Mouse (Mus musculus) liver (tissue): ENCODE results near the gene Ppp1r32.

ENCODE experiments used
- DNase-seq: peaks from one replicate; pipeline ENCODE4 v3.0.0-alpha.2; 2020; ENCODE audit warnings: mixed read lengths

Ppp1r32 gene

DNA sequence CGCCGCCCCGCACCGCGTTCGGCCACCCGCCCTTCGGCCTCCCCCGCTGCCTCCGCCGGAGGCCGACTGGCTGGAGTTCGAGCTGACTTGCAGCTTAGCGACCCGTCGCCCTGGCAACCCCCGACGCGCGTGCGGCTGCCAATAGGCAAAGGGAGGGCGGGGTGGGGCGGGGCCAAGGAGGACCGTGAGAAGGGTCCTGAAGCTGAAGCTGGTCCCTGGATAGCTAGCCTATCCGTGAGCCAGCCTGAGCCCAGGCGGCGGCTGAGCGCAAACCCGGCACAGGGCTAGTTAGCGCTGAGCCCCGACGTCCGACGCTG lies 25.3 kb downstream of the Ppp1r32 start:
- peak; percentile 73 for DNase-seq

DNA sequence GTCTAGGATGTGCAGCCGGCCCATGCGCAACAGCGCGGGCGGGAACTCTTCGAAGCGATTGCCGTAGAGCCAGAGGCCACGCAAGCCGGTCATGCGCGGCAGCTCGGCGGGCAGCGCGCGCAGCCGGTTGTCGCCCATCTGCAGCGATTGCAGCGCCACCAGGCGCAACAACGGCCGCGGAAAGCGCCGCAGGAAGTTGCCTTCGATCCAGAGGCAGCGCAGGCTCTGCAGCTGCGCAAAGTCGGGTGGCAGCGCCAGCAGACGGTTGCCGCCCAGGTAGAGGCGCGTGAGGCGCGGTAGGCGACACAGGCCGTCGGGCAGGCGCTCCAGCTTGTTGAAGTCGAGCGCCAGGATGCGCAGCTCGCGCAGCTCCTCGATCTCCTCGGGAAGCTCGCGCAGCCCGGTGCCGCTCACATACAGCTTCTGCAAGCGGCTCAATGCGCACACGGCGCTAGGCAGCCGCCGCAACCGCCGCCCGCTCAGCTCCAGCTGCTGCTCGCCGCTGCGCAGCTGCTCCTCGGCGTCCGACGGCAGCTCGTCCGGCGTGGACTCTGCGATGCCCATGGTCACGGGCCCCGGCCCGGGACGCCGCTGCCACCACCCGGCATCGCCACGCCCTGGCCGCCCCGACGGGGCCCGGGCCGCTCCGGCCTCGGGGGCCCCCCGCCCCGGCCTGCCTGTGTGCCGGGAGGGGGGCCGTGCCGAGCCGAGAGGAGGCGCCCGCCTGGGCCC lies 25.8 kb downstream of the Ppp1r32 start, which contains the start of gene Lrrc10b:
TSS of gene Lrrc10b (minus strand) at position 722 of the 732 bp plus-strand sequence.
- peak; percentile 48 for DNase-seq

DNA sequence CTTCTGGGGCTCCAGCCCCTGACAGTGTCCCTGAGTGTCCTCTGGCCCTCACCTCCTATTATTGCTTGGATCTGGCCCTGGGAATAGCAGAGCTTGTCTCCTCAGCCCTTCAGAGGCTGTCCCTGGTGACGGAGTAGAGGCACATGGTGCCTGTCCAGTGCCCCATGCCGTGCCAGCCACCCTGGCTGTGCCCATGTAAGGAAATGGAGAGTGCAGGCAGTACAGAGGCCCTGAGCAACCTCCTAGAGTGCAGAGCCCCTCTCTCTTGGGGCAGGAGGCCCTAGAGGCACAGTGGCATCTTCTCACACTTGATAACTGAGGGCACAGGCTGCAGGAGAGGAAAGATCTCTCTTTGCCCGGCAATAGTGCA lies 27.3 kb downstream of the Ppp1r32 start:
- no peak for DNase-seq

DNA sequence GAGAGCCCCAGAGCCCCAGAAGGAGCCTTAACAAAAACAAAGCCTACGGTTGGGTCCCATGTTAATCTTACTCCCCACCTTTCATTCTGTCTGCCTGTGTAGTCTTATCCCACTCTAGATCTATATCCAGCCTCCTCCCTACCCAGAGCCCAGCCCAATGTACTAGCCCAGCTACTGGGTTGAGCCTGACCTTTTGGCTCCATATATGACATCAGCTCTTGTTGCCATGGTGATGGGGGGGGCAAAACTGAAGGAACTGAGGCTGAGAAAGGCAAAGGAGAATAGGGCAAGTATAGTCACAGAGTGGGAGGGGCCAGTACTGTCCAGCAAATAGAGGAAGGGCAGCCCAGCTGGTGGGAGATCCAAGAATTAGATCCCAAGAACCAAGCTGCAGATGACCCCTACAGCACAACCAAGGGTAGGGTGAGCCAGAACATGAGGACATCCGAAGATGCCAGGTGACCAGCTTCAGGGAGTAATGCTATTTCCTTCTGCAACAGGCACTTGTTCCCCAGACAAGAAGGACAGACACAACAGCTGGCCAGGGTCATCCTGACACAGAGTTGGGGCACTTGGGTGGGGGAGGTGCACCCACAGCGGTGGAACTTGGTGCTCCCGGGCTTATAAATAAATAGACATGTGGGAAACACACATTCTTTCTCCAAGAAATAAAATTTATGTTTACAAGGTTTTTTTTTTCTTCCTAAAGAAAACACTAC lies 27.9 kb downstream of the Ppp1r32 start:
- DNase-seq = no peak

DNA sequence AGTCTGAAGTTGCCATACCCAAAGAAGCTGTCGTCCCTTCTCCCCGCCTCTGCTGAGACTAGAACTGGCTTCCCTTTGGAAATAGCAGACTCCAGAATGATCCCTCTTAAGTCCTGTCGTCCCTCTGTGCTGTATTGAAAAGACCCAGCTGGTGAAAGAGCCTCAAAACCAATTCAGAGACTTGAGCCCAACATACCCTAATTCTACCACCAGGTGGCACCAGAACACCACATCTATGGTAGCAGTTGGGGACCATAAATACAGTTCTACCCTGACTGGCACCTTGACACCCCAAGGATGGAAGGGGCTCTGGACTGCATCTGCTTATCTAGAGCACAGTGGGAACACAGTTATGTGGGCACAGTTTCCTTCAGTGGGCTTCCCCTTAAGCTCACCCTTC lies 33.0 kb downstream of the Ppp1r32 start:
- DNase-seq = peak; percentile 69

DNA sequence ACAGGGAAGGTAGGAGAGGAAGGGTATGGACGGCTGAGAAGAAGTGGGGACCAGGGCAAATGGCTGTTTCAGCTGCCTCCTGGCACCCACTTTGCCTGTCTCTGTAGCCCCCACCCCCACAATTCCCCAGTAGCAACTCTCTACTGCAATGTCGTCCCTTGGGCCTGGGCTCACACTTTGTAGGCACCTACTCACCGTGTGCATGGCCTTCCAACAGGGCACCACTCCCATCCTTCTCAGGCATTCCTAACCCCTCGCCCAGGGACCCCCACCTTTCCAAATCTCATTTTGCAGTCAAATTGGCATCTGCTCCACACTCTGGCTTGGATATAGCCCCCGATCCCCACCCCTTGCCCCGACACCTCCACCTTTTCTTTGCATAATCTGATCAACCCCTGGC lies 33.5 kb downstream of the Ppp1r32 start:
- DNase-seq = no peak

DNA sequence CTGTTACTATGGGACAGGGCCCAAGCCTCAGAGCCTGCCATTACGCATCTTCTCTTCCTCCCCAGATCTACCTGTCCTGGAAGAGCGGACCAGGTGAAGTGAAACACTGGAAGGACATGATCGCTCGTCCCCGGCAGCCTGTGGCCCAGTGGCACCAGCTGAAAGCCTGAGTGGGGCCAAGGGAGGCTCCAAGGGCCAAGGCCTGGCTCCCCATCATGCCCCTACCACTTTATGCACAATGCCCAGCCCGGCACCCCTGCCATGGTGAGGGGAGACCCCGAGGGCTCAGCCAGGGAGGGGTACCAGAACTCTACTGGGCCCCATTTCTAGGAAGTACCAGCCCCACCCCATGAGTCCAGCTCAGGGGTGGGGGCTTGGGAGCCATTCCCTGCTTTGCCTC lies 34.5 kb downstream of the Ppp1r32 start:
- no peak for DNase-seq

DNA sequence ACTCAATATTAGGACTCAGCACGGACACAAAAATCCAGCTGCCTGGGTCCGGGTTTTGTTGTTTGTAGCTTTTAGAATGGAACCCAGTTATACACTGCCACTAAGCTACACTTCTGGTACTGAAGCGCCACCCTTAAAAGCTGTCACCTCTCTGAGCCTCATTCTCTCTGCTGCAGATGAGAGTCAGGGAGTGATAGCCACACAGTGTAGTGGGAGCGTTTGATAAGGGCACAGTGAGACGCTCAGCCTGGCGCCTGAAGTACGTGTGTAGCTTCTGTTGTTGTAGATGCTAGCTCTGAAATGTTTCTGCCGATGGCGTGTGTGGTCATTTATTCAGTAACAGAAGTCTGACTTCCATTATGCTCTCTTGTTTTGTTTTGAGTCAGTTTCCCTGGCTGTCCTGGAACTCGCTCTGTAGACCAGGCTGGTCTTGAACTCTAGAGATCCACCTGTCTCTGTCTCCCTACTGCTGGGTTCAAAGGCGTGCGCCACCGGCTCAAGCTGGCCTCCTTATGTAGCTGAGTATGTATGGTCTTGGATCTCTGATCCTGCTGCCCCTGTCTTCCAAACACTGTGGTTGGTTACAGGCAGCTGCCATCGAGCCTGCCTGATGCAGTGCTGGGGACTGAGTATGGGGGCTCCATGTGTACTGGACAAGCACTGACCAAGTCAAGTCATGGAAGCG lies 37.9 kb downstream of the Ppp1r32 start:
- DNase-seq = peak; percentile 70

DNA sequence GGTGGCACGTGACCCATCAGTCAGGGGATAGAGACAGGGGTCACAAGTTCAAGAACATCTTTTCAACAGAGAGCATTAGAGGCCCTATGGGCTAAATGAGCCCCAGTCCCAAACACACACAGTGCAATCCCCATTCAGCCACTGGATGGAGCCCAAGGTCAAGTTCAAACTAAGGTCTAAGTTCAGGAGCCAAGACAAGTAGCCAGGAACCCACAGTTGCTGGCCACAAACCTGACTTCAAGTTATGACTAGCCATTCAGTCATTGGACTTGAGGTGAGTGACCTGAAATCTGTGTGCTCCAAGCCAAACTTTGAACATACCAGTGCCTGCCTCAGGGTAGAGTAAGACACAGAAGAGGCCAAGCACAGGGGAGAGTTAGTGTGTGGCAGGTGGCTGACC lies 45.2 kb downstream of the Ppp1r32 start:
- no peak for DNase-seq

DNA sequence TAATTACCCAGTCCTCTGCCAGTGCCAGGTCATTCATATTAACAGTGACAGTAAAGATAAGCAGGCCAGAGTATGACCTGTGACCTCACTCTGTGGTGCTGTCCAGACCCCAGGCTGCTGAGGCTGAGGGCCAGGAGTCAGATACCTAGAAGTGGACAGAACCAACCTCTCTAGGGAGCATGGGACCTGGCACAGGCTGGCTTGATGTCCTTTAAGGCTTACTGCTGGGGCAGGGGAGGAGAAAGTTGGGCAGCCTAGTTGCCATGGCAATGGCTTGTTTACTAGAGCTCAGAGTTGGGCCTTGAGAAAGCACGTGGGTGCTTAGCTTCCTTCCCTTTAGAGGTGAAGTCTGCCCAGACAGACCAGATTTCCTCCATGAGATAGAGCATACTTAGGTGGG lies 46.0 kb downstream of the Ppp1r32 start:
- DNase-seq = no peak

DNA sequence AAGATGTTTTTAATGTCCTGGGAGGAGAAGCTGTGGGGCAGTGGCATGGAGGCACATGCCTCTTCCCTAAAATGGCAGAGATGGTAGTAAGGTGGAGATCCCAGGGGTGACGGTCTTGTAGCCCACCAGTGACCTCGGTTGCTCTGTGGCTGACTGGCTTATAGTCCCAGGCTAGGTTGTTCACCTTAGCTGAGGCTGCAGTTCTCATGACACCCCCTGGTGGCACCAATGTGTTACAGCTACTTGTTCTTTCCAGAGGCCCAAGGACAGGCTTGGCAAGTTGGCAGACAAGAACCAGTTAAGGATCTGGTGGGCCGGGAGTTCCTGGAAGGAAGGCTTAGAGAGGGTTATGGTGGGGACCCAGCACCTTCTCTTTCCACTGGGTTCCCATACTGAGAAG lies 46.8 kb downstream of the Ppp1r32 start:
- DNase-seq = peak; percentile 65

DNA sequence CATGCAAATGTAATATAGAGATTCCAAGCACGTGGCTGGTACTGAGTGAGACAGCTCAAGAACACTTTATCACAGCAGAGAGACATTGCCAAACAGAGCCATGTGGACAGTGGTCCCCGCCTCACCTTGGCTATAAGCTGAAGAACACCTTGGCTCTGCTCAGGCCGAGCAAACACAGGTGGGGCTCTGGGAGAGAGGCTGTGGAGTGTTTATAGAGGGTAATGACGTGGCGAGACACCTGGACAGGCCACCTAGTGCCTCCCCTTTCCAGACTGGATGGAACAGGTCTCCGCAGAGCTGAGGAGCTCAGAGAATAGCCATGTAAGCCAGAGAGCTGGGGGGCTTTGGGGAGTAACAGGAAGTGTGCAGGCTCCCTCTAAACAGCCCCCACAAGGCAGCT lies 47.8 kb downstream of the Ppp1r32 start:
- no peak for DNase-seq

DNA sequence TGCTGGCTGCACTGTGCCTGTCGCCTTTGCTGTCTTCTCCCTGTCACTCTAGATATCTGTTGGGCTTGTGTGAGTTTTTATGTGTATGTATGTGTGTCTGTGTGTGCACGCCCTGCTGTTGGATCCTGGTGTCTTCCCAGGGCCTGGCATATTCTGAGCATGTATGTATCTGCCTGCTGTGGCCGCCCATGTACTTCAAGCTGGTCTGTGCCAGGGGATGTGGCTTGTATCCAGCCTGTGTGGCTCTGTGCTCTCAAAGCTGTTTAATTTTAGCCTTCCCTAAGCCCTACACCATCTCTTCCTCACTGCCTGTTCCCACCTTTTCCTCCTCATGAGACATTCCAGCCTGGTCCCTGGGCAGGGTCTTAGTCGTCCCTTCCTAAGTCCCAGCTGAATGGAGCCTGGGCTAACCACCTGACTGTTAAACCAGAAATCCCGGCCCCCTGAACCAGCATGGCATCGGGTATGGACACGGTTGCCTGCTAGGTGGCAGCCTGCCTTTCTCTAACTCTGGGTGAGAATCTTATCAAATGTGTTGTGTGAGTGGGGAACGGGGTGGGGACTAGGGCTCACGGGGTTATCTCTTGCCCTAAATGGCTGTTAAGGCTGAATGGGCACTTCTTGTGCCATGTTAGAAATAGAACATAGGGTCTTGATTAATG lies 48.7 kb downstream of the Ppp1r32 start:
- no peak for DNase-seq

DNA sequence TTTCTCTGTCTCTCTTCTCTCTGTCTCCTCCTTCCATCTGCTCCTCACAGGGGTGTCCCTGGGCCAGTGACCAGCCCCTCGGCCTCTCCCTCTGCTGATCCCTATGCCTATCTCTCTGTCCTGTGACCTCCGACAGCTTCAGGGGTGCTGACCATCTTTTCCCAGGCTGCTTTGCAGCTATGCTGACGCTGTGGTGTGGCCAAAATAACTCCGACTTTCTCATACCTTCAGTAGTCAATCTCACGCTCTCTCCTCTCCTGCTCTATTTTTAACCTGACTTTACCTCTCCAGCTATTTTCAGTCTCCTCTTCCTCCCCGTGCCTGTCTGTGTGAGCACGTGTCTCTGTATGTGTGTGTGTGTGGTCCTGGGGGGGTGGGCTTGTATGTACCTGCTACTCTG lies 49.5 kb downstream of the Ppp1r32 start:
- no peak for DNase-seq

DNA sequence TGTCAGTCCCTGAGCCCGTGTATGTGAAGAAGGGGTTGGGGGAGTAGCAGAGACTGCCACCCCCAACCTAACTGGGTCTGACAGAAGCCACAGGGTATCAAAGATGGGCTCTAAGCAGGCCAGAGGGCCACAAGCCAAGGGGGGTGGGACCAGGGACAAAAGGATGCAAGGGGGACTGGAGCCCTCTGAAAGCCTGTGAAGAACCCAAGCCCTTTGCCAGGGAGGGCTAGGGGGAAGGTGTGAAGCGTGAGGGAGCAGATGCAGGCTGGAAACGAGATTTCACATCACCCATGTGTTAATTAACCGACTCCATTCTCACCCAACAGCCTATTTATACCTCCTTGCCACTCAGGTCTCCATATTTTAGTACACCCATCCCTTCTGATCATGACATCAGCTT lies 50.9 kb downstream of the Ppp1r32 start:
- no peak for DNase-seq

DNA sequence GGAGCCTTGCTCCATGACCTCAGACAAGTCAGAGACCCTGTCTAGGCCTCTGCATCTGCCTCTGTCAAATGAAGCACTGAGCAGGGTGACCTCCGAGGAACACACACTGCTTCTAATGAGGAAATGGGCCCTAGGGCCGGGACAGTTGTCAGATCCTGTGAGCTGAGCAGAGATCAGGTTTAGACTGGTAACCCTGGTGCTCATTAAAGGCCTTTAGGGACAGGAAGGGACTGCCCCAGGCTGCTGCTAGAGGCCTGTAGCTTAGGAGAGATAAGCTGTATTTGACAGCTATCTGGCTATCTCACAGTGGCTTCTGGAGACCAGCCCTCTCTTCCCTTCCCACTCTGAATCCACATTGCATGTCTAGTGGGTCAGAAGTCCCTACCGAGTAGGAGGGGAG lies 51.3 kb downstream of the Ppp1r32 start:
- DNase-seq = peak; percentile 27

DNA sequence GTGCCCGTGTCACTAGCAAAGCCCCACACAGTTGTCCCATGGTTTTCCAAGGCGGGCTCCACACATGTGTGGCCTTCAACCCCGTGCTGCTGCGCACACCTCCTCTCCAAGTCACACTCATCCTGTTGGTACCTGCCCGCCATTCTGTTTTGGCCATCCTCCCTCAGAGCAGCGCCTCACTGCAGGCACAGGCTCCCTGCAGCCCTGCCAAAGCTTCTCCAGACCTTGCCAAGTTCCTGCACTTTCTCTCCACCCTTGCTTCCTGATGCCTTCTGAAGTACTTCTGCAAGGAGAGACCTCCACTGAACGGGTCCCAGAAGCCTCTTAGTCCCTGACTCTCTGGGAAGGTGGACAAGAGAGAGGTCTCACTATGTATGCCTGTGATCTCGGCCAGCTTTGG lies 53.4 kb downstream of the Ppp1r32 start:
- no peak for DNase-seq

DNA sequence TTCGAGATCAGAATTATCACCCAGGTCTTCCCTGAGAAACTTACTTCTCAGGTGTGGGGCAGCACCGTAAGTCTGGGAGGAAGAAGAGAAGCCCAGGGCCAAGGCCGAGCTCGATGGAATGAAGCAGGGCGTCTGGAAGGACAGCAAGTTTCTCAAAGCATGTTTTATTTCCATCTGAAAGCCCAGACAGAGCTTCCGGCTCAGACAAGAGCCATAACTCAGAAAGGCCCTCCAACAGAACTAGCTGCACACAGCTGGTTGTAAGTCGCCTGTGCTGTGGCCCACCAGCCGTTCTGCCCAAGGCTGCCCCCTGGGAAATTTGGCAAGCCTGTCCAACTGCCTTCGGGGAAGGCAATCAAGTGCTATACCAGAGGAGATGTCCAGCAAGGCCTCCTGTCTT lies 55.3 kb downstream of the Ppp1r32 start:
- DNase-seq = no peak

DNA sequence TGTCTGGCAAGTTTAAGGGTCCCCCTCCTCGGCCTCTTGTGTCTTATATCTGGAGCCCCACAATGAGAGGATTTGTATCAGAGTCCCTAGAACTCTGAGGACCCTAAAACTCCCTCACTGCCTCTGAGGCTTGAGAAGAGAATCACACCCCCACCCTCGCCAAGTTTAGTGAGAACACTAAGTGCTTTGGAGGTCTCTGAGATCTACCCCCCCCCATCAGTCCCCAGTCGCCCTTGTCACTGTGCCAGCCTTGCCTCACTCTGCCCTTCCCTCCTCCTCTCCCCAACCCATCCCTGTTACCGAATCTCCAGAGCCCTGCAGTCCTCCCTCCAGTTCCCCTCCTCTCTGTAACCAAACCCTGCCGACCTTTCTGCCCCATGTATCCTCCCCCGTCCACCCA lies 55.9 kb downstream of the Ppp1r32 start:
- DNase-seq = no peak

DNA sequence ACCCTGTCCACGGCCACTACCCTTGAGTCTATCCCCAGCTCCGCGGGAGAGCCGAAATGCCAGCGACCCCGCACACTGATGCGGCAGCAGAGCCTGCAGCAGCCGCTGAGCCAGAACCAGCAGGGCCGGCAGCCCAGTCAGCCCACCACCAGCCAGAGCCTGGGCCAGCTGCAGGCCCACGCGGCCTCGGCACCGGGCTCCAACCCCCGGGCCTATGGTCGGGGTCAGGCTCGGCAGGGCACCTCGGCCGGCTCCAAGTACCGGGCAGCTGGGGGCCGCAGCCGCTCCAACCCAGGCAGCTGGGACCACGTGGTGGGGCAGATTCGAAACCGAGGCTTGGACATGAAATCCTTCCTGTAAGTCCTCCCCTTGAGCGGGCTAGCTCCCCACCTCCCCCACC lies 56.4 kb downstream of the Ppp1r32 start:
- DNase-seq = no peak

DNA sequence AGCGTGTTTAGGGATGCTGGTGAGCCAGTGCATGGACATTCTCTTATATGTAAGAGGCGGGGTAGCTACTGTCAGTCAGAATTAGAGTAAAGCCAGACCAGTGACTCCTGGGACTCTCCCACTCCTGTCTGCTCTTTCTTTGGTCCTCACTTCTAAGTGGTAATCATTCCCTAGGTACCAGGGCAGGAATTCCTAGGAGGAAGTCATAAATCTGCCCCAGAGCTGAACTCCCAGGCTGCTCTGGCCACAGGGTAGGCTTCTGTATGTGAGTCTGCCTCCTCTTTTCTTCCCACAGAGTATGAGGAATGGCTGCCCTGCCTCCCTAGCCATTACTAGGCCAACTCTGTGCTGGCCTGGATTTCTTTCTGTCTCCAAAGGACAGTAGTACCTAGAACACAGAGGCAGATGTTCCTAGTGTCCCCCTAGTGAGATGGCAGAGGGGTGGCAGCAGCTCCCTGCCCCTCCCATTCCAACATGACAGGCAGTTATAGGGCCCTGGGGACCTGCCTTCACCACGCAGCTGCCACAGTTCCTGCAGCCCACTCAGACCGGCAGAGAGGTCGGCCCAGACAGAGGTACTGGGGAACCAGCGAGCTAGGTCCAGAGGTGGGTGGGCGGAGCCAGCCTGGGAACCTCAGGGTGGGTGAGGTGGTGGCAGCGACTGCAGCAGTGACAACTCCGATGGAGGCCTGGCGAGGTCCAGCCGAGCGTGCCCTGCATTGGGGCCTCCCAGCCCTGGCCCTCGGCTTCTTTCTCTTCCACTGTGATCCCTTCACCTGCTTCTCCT lies 57.1 kb downstream of the Ppp1r32 start:
- no peak for DNase-seq

DNA sequence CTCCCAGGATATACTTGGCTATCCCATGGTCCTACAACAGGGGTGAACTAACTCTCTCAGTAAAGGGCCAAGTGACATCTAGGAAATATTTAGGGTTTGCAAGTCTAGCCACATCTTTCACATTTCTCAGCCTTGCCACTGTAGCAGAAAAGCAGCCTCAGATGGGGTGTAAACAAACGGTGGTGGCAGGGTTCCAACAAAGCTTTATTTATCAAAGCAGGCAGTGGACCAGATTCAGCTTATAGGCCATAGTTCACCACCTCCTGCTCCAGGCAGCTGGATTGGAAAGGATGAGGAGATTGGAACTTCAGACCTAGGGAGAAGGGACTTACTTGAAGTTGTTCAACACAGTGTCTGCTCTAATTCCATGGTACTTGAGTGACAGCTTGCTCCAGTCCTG lies 58.0 kb downstream of the Ppp1r32 start:
- DNase-seq = no peak
